Mouse (Mus musculus) thymus, postnatal 36 days (tissue): ENCODE data around the gene Gtf2ird1.
A peak's percentile ranks its signal among the peaks of the same experiment; 100 is the strongest.

ENCODE experiments used
- DNase-seq, 2 experiments: peaks; one replicate each; pipeline ENCODE4 v3.0.0; 2022; ENCODE audit warnings: mixed read lengths in 2 of 2

Gene Gtf2ird1

GRCm38 (mm10) chr5:134444473-134444872, 12.0 kb downstream of the Gtf2ird1 start:
- DNase-seq = peak; percentile 95 to 98

GRCm38 (mm10) chr5:134442066-134442465, 14.4 kb downstream of the Gtf2ird1 start:
- DNase-seq = no peak

DNA sequence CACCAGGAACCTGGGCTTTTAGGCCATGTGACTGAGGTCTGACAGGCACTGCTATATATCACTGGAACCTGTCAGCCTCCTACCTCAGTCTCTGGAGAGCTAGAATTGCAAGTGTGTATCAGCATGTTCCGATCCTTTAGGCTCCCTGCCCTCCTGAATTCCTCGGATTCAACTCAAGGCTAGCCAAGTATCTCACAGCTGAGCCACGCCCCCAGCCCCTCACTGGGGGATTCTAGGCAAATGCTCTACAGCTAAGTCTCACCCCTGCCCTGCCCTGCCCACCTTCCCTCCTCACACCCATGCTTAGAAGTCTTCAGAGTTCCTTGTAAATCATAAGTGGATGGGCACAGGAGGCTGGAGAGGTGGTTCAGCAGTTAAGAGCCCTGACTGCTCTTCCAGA, 15.4 kb downstream of the Gtf2ird1 start:
- no peak for DNase-seq

DNA sequence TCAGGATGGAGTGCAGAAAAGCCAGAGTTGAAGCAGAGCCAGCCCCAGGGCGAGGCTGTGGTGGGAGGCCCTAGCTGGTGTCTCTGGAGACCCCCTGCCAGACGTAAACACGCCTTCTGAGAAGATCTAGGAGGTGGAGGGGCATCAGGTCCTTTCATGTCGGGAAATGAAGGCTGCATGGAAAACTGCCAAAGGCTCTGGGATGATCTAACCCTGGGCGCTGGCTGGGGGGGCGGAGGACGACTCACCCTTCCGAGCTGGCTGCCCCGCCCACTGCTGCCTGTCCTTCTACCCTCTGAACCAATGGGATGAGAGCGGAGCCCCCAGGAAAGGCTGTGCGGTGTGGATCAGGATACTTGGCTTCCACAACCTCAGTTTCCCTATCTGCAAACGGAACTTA, 16.4 kb downstream of the Gtf2ird1 start:
- DNase-seq = peak in 1 of 2 experiments; percentile 31

- no peak for DNase-seq
These were observed 17.0 kb downstream of the Gtf2ird1 start for GRCm38 (mm10) chr5:134439481-134439880.

GRCm38 (mm10) chr5:134438676-134439425, 17.7 kb downstream of the Gtf2ird1 start:
- DNase-seq = no peak

DNA sequence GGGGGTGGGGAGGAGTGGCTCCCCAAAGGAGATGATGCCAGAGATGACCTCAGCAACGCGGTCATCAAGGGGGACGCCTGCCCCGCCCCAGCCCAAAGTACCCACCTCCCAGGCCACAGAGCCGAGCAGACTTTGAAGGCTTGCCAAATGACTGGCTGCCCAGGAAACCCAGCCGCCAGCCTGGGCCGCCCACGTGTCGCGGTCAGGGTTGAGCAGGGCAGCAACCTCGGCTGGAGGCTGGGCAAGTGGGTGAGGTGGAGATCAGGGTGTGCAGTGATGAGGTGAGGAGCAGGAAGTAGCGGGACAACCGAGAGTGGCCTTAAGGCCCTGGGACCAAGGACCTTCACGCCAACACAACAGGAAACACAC, 19.1 kb downstream of the Gtf2ird1 start:
- peak in 1 of 2 experiments; percentile 49 for DNase-seq

- no peak for DNase-seq
These were observed 19.6 kb downstream of the Gtf2ird1 start for GRCm38 (mm10) chr5:134436782-134437458.

GRCm38 (mm10) chr5:134435836-134436331, 20.6 kb downstream of the Gtf2ird1 start:
- no peak for DNase-seq

GRCm38 (mm10) chr5:134433137-134433536, 23.4 kb downstream of the Gtf2ird1 start:
- no peak for DNase-seq

GRCm38 (mm10) chr5:134430087-134430486, 26.4 kb downstream of the Gtf2ird1 start:
- no peak for DNase-seq

GRCm38 (mm10) chr5:134427664-134428063, 28.9 kb downstream of the Gtf2ird1 start:
- DNase-seq = no peak

DNA sequence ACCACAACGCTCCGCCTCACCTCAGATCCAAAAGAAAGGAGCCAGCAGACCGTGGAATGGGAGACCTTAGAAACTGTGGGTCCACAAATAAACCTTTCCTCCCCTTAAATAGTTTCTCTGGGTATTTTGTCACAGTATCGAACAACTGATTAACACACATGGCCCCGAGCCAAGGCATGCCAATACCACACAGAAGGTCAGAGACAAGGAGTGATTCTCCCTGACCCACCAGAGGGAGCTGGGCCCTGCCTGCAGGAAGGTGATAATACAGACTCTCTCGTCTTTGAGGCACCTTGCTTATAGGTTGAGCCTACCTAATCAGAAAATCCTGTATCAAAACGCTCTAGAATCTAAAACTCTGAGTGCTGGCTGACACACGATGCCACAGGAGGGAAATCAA, 30.9 kb downstream of the Gtf2ird1 start:
- no peak for DNase-seq

DNA sequence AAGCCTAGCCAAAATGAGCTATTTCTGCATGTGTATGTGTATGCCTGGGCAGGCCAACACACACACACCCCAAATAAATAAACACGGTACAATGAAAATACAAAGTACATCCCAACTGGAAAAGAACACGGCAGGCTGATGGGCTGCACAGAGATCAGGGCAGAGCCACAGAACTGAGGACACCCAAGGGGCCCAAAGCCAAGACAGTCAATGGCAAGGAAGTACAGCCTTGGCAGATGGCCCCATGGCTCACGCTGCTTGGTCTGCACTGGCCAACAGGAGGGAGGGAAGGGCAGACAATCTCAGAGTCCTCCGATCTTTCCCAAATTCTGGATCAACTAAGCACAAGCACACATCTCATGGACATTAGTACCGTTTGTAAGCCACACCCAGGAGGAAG, 32.6 kb downstream of the Gtf2ird1 start:
- no peak for DNase-seq

- DNase-seq = no peak
These were observed 33.1 kb downstream of the Gtf2ird1 start for GRCm38 (mm10) chr5:134423372-134423771.

GRCm38 (mm10) chr5:134422265-134422925, 34.1 kb downstream of the Gtf2ird1 start:
- DNase-seq = no peak

- DNase-seq = no peak
These were observed 35.5 kb downstream of the Gtf2ird1 start for GRCm38 (mm10) chr5:134421061-134421460.

GRCm38 (mm10) chr5:134419700-134420099, 36.8 kb downstream of the Gtf2ird1 start:
- no peak for DNase-seq

GRCm38 (mm10) chr5:134418315-134419074, 38.0 kb downstream of the Gtf2ird1 start:
- no peak for DNase-seq

DNA sequence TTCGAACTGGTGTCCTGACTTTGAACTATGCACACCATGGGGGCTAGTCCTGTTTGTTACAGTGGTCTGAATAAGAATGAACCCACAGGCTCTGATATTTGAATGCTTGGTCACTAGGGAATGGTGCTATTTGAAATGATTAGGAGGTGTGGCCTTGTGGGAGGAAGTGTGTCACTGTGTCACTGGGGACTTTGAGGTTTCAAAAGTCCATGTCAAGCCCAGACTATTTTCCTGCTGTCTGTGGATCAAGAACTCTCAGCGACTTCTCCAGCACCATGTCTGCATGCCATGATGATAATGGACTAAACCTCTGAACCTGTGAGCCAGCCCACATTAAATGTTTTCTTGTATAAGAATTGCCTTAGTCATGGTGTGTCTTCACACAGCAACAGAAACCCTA, 44.2 kb downstream of the Gtf2ird1 start:
- no peak for DNase-seq

DNA sequence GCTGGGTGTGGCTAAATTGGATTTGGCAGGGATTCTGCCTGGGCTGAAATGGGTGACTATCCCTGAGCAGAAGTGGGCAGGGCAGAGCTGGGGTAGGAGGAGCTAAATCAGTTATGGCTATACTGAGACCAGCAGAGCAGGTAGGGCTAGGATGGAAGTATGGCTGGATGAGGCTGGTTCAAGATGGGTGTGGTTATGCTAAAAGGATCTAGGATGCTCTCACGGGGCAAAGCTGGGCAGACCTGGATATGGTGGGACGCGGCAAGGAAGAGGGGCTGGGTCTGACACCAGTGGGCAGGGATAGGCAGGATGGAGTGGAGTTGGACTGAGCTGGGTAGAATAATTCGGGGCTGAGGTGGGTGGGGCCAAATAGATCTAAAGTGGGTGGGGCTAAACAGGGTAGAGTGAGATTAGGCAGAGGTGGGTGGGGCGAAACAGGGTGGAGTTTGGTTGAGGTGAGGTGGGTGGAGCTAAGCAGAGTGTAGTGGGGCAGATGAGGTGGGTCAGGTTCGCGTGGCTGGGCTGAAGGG, 46.1 kb downstream of the Gtf2ird1 start:
- no peak for DNase-seq

- DNase-seq = no peak
These were observed 46.8 kb downstream of the Gtf2ird1 start for GRCm38 (mm10) chr5:134409606-134410306.
